Mouse (Mus musculus) heart, adult 8-10 months (tissue): Measurements from ENCODE around the gene Zfp524. TPM values are rescaled to one million over a fixed set of nuclear protein-coding genes. Genes with fewer than 3 reads are reported as not detected.
"Not testable (repeated sequence)": the region's sequence is repeated elsewhere in the genome, so short reads cannot be mapped to it uniquely, and the experiment has no call there.

Source experiments
- DNase-seq: peaks from one replicate; pipeline ENCODE4 v3.0.0; 2022; ENCODE audit warnings: low spot score
- total RNA-seq, 4 experiments: library from RNA; stranded (reverse); gene quantifications; 2 replicates each; pipeline ENCODE4 v1.2.4; 2022

Zfp524 gene
- total RNA-seq: 10 to 100 TPM in 2 of 4 experiments, 1 to 10 TPM in 2; 7.2 to 12.1 (median 9.5) TPM

DNA sequence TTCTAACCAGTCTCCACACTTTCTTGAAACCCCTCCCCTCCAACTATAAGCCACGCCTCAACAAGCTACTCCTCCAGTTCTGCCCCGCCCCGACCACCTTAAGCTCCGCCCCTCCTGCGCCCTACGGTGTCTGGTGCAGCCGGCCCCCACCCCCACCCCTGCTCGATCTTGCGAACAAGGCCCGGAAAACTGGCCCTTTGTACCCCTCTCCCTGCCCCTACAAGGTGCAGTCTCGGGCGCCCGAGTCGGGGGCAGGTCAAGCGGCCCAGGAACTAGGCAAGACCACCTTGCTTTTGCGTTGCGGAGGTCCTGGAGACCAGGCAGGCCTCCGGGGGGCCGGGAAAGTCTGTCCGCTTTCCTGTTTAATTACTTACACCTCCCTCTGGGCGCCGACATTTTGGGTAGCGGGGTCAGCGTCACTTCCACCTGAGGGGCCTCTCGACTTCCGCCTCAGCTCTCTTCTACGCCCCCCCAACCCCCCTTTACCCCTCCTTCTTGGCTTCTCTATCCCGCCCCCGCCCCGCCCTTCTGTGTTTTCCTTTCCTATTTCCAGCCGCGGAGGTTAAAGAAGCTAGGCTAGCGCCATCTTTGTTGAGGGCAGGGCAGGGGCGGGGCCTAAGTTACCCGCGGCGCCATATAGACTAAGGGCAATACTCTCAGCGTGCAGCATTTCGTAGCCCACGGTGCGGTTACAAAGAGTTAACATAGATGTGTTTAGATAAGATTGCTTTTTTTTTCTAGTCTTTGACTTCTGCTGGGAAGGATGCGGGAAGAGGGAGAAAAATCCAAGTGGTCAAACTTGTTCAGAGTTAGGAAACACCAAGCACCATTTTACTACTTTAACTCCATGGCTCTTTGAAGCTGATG, at the start of gene Zfp524, which contains the start of gene Fiz1:
TSS of gene Zfp524 (plus strand) at position 165 of the 867 bp plus-strand sequence.
TSS of gene Fiz1 (minus strand) at position 447 of the 867 bp plus-strand sequence.
- DNase-seq: peak; percentile 98

DNA sequence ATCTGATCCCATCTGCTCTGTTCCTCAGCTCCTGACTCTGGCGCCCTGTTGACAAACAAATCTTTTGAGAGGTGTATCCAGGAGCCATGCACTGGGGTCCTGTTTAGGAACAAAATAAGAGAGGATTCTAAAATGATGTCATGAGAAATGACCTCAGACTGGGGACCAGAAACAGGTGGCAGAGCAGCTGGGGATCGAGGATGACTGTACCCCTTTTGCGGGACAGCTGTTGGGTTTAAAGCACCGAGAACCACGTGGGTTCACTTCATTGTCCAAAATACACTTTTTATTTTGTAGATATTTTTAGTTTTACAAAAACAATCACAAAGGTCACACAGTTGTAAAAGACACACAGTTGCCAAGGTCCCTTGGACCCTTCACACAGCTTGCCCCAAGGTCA, 49.2 kb upstream of the Zfp524 start:
- DNase-seq: no peak

DNA sequence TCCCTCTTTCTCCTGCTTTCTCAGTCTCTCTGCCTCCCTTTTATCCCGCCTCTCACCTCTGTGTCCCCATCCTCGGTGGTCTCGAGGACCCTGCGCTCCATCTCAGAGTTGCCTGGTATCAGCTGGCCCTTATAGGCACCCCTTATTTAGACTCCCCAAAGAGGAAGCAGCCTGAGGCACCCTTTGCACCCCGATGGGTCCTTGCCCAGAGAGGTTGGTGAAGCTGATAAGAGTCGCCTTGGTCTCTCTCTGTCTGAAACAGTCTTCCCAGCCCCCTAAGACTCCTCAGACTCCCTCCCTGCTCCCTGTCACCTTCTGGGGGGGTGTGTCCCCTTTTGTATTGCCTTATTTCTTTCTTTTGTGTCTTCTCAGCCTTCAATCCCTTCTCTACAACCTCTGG, 43.1 kb upstream of the Zfp524 start, which contains the start of gene Sbk3:
TSS of gene Sbk3 (minus strand) at position 101 of the 400 bp plus-strand sequence.
- no peak for DNase-seq

DNA sequence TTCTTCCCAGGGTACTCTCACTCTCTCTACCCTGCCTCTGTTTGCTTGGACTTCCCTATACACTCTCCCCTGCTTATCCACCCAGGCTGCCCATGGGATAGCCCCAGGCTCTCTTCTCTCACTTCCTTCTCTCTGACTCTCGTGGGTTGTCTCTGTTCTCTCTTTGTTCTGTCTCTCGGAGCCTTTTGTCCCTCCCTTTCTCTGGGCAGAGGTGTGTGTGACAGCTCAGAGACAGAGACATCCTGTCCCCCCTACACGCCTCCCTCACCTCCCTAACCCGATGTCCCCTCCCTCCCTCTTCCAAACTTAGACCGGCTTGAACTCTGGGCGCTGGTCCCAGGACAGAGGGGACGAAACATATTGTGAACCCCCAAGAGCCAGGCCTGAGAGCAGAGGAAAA, 42.5 kb upstream of the Zfp524 start:
- peak; percentile 22 for DNase-seq

DNA sequence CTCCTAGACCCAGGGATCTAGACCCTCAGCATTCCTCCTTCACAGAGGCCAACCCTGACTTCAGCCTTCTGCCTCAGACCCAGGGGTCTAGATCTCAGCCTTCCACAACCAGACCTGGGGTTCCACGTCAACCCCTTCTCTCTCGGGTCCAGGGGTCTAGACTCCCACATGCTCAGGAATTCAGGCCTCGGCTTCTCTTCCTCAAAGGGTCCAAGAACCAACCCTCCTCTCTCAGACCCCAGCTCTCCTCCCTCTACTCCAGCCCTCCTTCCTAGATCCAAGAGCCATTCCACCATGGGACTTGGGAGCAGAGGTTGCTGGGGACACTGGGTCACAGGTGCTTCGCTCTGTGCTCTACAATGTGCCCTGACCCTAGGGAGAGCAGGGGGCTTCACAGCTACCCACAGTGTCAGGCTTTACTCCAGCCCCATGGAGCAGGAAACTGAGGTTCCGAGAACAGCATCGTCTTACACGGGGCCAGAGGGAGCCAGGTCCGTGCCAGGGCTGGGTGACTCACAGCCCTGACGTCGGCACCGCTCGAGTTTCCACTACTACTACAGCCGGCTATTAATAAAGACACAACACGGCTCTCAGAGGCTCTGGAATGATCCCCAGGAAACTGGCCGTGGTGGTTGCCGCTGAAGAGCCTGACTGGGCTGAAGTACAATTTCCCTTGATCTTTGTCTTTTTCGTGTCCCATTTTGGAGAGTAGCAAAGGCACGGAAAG, 41.7 kb upstream of the Zfp524 start:
- peak; percentile 71 for DNase-seq

DNA sequence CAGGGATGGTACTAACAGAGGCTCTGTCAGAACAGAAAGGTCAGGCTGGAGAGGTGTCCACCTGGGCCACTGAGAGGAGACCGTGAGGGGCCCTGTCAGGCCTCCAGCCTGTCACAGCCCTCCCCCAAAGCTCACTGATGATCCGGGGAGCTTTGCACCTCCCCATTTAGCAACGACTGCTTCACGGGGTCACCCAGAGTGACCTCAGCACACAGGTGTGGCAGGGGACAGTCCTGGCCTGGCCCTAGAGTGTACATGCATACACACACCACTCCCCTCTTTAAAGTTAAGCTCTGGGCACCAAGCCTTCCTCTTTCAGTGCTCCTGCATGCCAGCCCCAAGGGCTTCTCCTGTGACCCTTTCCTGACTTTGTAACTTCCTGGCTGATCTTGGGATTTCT, 38.8 kb upstream of the Zfp524 start:
- no peak for DNase-seq

DNA sequence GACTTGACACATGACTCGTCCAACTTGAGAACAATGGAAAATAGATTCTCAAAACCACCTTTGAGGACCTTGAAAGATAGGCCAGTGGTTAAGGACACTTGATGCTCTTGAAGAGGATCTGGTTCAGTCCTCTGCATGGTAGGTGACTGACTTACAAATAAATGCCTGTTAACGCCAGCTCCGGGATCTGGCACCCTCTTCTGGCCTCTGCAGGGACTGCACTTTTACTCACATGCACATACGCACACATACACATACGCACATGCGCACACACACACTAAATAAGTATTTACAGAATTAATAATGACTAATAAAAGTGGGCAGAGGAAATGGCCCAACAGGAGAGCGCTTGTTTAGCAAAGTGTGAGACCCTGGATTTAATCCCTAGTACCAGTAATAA, 37.4 kb upstream of the Zfp524 start:
- no peak for DNase-seq

DNA sequence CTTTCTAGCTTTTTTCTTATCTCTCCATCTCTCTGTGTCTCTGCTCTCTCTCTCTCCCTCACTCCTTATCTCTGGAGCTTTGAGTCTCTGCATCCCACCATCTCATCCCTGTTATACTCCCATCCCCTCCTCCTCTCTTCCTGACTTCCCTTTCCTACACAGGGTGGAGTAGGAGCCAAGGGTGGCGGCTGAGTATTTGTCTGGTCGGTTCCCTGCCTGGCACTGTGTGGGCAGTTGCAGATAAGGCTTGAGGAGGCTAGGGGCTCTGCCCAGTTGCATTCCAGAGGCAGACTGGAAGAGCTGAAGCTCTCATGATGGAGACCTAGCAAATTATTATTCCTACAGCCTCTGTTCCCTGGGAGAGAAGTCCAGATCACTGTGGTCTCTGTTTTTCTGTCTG, 26.0 kb upstream of the Zfp524 start:
- DNase-seq: no peak

DNA sequence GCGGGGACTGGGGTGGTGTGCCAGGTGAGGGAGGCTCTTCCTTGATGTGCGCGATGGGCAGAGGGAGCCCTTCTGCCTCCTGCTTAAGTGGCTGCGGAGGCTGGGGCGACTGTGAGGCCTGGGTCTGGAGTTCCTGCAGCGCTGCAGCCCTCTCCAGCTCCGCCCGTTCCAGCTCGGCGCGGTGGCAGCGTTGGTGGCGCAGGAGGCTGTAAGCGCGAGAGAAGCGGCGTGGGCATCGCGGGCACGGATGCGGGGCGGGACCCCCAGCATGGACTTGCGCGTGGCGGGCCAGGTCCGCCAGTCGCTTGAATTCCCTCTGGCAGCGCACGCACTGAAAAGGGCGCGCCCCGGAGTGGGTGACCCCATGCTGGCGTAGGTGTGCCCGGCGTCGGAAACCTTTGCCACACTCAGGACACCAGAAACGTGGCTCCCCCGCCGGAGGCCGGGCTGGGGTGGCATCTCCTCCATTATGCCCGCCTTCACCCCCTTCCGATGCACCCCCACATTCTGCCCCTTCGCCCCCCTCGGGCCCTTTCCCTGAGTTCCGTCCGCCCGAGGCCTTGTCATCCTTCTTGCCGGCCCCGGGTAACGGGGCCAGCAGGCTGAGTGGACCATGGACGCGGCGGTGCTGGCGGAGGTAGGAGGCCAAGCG, 20.7 kb upstream of the Zfp524 start:
- no peak for DNase-seq

DNA sequence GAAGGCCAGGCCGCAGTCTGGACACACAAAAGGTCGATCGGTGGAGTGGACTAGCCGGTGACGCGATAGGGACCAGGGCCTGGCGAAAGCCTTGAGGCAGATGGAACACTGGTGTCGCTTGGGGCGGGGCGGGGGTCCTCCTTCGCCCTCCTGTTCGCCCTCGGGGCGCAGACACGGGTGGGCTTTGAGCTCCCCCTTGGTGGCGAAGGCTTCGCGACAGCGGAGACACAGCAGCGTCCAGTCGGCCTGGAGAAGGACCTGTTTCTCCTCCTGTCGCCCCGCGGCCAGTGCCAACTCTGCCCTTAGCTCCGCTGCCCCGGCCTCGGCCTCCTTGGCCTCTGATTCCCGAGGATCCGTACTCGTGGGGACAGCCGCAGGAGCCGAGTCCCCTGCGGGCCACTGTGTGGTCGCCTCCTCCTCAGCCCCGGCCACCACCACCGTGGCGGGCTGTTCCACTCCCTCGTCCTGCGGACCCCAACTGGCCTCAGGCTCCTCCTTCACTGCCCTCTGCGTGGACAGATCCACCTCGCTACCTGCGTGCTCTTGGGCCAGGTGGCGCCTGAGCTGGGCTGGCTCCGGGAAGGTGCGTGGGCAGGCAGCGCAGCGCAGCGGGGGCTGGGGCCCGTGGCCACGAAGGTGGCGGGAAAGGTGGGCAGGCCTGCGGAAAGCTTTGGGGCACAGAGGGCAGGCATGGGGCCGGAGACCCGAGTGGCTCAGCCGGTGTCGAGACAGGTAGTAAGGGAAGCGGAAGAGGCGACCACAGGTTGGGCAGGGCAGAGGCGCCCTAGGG, 20.0 kb upstream of the Zfp524 start:
- no peak for DNase-seq

DNA sequence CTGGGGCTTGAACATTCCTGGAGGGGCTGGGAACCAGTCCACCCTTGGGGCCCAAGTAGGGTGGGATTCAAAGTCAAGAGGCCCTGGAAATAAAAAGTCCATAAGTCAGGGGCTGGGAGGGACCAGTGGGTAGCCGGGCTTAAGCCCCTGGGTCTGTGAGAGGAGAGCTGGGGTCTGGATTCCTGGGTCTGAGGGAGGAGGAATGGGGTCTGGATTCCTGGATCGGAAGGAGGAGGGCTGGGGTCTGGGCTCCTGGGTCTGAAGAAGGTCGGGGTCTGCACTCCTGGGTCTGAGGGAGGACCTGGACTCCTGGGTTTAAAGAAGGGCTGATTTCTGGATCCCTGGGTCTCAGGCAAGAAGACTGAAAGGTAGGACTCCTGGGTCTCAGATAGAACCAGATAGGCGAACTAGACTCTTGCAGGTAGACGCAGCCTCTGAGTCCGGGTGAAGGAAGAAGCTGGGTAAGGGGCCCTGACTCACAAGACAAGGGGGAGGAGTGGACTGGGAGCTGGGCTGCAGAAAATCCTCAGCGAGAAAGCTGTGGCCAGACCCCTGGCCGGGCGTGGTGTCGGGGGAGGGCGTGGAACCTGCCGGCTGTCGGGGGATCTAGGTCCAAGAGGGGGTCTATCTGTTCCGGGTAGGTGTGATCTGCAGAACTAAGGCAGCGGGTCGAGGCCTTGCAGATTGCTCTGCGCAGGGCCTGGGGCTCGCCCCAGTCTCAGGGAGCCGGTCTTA, 18.8 kb upstream of the Zfp524 start:
- DNase-seq: peak; percentile 16

DNA sequence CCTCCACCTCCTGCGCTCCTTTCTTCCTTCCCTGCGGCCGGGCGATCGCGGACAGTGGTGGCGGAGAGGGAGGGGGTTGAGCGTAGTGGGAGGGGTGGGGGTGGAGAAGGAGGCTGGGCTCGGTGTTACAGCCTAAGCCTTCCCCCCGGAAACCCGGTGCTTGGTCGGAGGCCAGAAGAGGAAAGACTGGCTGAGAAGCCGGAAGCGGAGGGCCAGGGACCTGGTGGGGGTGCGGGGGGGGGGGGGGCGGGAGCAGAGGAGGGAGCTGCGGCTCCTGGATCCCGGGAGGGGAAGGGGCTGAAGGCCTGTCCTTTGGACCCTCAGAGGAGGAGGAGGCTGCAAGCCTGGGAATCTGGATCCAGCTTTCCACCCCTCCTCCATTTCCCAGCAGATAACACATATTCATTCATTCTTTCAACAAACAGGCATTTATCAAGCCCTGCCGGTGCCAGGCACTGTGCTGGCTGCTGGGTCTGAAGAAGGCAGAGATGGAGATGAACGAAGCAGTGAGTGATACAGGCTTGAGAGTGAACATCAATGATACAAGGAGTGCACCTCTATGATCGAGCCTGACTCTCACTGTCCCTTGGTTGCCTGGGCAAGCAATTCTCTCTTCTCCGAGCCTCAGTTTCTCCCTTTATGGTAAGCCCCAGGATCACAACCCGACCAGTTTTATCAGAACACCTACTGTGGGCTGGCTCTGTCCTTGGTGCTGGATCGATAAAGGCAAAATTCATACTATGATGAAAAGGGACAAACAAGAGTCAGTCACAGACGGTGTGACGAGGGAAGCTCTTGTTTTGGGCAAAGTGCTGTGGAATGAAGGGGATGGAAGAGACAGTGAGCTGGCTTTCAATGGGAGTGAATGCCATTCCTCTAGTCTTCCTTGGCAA, 18.0 kb upstream of the Zfp524 start, which contains the start of gene Zfp579:
TSS of gene Zfp579 (minus strand) at position 156 of the 893 bp plus-strand sequence.
- DNase-seq: peak; percentile 88

DNA sequence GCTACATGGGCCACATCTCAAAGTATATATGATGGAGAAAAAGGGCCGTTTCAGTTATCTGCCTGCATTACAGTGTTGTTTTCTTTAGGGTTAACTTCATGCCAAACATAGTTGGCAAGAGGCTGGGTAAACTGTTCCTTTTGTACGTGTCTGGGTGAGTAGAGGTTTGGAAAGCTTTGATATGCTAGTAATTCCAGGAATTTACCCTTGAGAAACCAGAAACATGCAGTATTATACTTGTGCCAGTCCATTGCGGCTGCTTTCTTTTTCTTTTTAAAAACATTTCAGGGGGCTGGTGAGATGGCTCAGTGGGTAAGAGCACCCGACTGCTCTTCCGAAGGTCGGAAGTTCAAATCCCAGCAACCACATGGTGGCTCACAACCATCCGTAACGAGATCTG, 17.3 kb upstream of the Zfp524 start:
- DNase-seq: no peak

DNA sequence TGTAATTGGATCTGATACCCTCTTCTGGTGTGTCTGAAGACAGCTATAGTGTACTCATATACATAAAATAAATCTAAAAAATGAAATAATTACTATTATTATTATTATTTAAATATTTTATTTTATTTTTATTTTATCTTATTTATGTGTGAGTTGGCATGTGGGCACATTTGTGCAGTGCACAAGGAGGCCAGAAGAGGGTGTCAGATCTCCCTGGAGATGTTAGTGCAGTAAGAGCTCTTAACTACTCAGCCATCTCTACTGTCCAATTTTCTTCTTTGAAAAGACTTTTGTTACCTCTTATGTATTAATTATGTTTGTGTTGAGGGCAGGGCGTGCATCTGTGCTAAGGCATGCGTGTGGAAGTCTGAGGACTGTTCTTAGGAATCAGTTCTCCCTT, 14.3 kb upstream of the Zfp524 start:
- no peak for DNase-seq

DNA sequence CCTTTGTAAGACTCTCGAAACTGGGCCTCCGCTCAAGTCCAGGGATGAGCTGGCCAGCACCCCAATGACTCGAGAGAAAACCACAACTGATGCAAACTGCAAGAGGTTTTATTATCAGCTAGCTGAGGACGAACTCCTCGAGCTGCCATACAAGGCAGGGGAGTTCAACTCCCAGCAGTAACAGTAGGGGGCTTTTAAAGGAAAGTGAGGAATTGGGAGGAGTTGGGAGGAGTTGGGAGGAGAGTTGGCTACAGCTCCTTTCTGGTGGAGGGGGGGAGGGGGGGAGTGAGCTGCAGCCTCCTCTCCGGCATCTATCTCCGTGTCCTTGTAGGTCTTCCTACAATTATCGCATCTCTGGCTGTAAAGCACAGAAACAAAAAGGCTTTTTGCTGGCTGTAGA, 11.3 kb upstream of the Zfp524 start:
- DNase-seq: not testable (repeated sequence)

DNA sequence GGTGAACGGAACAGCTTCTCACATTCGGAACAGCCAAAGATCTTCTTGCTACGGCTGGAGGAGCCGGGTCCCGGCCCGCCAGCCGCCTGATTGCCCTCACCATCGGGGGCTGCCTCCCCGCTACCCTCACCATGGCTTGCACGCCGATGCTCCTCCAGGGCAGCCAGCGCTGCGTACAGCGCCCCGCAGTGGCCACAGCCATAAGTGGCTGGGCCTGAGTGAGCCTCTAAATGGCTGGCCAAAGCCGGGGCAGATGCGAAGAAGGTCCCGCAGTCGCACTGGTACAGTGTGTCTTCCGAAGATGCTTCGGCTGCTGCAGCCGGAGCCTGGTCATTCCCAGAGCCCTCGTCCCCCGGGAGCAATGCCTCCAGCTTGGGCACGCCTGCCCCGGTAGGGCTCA, 6.0 kb upstream of the Zfp524 start:
- no peak for DNase-seq

DNA sequence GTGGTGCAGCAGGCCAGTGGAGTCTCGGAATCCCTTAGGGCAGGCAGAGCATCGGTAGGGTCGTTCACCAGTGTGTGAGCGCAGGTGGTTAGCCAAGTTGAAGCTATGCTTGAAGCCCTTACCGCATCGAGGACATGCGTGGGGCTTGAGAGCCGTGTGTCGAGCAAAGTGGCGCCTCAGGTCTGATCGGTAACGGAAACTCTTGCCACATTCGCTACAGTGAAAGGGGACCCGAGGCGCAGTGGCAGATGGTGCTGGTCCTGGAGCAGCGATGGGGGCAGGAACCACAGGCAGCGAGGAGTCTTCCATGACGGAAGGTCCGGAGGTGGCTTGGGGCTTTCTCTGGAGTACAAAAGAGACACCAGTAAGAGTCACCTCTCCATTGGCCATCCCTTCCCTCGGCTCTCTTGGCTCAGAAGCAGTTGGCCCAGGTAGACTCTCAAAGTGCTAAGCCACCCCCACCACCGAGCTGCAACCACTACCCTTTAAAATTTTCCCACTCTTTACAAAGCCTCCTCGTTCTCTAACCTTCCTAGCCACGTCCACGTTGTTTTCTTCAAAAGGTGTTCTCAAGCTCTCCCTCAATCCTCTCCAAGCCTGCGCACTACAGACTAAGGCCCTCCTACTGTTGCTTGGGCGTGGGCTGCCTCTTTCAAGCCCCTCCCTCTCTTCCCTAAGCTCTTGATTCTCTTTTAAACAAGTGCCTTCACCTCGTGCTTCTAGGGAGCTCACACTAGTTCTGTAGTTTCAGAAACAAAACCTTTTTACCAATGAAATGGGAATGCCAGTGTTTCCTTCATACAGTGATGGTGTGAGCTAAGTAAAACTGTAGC, 1.3 kb upstream of the Zfp524 start:
- DNase-seq: no peak

DNA sequence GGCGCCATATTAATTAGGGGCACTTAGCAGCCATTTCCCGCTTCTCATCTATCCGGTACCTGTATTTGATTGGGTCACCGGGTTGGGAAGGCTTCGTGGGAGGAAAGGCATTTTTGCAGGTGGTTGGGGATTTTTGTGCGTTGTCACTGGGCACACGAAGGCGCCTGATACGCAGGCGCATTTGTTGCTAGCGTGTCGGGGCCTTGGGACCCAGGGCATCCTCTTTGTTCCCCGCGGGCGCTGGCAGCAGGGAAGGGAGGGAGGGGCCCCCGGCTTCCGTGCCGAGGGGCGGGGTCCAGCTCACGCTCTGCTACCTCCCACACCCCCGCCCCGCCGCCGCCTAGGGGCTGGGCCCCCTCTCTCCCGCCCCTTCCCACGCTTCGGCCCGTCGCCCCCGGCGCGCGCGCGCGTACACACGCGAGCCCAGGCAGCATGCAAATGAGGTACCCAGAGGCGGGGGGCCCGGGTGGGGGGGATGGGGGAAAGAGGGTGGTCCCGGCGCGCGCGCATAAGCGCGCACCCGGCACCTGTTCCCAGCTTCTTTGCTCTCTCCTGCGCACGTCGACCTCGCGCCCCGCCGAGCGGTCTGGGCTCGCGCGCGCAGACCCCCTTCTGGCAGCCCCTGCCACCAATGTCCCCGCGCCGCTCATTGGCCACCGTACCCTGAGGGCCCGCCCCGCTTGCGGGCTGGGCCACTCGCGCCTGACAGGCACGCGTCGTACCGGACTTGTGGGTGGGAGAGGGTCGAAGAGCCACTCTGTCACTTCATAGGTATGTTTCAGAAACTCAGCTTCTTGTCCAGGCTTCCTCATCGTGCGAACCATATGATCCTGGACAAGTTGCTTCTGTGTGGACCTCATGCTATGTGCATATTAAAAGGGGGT, 1.1 kb downstream of the Zfp524 start, which contains the start of gene Gm44973:
TSS of gene Gm44973 (plus strand) at position 379 of the 884 bp plus-strand sequence.
- DNase-seq: peak; percentile 92
